Mouse (Mus musculus) ZHBTc4 (cell line): ENCODE measurements around the gene Mapk14.

Source experiments
- DNase-seq: peaks from one replicate; pipeline ENCODE4 v3.0.0-alpha.2; 2011; ENCODE audit warnings: low read depth, low spot score

The Mapk14 gene

DNA sequence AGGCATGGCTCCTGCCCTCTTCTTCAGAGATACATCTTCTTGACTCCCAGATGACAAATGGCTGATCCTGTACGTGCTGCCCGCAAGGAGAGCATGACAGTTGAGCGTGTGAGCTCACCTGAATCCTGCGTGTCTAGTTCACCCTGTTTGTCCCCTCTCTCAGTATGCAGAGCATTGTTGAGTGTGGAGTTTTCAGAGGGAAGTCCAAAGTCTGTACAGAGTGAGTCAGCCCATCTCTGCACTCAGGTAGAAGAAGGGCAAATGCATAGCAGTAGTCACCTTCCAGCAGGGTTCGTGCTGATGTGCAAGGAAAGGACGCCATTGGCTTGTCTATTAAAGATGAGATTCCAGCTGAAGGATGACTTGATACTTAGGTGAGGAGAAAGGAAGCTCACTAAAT is 48.1 kb downstream of the Mapk14 start:
- DNase-seq = no peak

DNA sequence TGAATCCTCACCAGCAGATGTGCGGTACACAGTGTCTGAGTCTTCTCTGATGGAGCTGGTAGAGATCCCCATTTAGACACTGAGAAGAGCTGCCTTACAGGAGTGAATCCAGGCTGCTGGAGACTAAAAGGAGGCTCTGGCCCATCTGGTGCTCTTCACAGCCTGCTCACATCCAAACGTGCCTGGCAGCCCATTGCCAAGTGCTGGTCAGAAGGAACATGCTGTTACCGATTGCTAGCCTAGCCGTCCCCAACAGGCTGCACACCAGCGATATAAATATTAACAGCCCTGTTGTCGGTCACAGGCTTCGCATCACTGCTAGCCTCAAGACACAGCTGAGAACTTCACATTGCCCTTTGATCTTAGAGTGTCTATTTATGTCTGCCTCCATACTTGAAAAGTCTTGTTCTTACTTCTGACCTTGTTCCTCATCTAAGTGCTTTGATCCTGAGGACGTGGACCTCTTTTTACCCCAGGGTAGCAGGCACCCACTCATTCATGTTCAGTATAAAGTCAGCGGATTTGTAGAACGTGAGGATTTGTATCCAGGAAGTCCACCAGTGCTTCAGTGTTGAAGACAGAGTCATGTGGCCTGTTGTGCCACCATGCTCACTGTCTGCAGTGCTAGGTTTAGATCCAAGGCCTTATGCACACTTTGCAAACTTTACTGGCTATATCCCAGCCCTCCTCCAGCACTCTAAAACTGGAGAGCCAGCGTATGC is 52.2 kb downstream of the Mapk14 start:
- no peak for DNase-seq

DNA sequence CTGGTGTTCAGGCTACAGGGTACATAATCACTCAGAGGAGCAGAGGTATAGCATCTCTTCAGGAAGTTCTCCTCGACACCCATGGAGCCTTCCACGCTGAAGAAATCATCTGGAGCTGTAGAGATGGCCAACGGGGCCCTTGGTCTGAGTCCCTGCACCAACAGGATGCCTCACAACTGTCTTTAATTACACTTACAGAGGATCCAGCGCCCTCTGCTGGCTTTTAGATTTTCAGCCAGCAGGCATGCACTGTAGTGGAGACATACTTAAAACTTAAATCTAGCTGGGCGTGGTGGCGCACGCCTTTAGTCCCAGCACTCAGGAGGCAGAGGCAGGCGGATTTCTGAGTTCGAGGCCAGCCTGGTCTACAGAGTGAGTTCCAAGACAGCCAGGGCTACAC is 52.8 kb downstream of the Mapk14 start:
- DNase-seq = peak; percentile 87

DNA sequence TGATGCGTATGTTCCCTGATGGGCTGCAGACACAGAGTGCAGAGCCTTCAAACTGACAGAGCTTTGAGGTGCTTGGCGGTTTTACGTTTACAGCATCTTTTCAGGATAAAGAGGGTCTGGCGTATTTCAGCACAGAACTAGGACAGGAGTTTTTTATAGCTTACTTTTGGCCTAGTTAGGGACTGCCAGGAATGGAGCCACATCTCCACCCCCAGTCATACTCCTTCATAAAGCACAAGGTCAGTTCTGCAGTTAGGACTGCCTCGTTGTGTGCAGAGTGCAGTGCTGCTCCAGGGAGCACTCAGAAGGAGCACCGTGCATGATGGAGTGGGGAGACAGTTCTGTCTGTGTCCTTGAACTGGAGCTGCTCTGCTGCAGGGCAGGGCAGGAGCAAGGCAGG is 54.6 kb downstream of the Mapk14 start:
- DNase-seq = no peak

DNA sequence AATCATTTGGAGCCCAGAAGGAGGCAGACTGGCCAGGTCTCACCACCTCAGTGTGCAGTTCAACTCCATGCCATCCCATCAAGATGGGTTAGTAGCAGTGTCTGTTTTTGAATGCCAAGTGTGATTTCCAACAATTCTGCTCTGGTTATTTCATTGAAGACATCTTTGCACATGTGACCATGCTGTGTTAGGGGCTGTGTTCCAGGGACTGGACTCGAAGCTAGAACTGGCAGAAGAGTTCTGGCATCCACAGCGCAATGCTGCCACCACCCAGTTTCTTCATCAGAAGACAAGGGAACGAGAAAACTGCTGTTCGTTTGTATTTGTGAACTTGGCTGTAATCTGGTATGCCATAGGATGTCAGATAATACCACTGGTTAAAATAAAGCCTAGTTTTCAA is 56.9 kb downstream of the Mapk14 start:
- DNase-seq = no peak

DNA sequence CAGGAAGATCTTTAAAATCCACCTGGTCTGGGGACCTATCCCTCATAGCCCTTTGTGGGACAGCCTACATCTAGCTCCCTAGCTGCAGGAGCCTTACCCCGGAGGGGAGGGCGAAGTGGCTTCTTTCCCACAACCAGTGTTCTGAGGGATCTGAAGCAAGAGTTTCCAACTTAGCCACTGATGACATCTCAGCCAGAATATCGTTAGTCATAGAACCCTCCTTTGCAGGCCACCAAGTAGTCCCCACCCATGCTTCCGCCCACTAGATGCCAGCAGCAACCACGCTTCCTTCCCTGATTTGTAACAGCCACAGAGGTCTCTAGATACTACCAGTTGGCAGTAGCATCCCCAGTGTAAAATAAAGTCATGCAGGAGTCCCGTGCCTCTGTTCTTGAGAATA is 59.5 kb downstream of the Mapk14 start:
- no peak for DNase-seq

DNA sequence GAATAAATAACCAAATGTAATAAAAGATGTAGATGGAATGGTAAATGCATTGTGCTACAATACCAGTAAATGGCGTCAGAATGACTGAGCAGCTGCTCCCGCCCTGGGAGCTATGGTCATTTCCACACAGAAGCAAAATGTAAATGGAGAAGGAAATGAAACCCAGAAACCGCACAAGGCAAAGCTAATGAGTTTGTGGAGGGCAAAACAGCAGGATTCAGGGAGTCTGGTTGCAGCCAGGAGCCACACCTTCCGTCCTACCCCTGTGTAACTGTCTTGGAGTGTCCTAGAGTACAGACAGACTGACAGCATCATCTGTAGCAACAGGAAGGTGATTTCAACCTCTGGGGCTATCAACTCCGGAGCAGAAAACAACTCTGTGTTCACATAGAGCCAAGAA is 65.3 kb downstream of the Mapk14 start:
- peak; percentile 27 for DNase-seq

DNA sequence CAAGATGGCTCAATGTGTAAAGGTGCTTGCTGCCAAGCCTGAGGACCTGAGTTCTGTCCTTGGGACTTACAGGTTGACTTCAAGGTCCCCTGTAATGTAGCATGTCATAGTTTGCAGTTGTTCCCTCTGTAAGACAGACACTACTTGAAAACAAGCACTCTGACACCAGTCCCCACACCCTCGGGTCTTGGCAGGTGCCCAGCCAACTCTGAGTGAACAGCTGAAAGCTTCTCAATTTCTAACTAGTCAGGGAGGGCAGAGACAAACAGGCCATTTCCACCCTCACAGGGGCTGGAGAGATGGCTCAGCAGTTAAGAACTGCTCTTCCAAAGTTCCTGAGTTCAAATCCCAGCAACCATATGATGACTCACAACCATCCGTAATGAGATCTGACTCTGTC is 66.3 kb downstream of the Mapk14 start:
- no peak for DNase-seq

DNA sequence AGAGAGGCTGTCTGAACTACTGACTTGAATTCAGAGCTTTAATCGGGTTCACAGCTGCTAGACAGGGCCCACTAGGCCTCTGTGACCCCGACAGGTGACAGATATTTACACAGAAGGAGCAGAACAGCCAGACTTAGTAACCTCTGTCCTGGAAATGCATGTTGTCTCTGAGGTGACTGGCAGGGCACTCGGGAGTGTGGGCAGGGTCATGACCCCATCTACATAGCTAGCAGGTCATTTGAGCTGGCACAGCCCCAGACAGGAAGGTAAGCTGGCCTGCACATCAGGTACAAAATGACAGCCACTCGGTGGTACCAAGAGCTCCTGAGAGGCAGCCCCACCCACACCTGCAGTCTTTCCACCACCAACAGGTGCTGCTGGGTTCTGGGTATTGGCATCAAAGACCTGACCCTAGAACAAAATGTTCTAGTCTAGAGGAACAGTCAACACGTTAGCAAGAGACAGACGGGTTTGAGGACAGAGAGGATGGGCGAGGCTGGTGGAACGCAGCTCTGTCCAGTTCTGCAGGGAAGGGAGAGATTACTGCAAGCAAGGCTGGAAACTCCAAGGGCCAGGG is 69.7 kb downstream of the Mapk14 start:
- no peak for DNase-seq

DNA sequence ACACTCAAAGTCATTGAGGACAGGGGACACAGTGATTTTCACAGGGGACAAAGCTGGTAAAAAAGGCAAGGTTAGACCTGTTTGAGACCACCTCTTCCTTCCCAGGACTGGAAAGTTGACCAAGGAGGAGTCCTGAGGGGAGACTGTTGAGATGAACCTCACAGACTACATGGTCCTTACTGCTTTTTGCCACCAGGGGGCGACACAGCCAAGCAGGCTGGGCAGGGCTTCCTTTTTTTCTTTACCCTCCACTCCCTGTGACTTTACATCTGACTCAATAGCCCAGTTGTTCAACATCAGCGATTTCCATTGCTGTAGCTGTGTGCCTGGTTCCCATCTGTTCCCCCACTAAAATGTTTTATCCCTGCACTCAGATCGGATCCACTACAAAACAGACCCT is 70.7 kb downstream of the Mapk14 start:
- DNase-seq = peak; percentile 85

DNA sequence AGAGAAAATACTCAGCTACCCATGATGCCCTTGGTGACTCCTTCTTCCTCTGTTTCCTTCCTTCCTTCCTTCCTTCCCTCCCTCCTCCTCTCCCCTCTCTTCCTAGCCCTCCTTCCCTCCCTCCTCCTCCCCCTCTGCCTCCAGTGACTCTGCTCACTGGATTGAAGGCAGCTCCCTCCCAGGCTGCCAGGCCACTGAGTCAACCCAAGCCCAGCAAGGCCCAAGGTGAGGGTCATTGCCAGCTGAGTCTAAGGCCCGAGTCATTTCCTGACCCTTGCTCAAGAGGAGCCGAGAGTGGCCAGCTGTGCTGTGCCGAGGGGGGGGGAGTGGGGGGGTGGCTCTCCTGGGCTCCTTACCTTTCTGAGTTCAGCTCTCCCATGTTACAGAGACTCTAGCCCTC is 75.1 kb downstream of the Mapk14 start:
- DNase-seq = no peak

DNA sequence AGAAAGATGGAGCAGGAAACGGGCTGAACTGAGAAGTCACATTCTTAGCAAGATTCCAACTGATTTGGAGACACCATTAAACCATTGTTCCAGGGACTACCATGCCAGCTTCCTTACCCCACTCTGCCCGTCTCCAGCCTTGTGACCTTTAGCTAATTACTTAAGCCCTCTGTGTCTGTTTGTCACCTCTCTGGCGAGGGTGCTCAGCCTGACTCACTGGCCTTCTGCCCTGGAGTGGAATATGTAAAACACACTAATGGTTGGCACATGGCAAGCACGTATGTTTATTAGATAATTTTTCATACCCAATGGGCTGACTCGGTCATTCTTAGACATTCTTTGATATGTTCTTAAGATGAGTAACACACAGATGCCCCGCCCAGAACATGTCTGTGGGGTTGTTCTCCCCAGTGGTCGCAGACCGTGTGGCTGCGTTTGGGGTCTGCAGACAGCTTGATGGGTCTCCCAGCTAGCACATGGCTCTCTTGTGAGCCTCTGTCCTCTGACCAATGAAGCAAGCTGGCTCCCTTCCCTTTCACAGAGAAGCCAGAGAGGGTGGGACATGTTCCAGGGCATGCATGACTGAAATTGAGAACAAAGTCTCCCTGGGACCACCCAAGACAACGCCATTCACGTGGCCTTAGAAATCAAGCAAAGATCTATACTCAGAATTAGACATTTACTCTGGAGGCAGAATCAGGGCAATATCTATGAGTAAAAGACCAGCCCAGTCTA is 75.8 kb downstream of the Mapk14 start:
- DNase-seq = no peak

DNA sequence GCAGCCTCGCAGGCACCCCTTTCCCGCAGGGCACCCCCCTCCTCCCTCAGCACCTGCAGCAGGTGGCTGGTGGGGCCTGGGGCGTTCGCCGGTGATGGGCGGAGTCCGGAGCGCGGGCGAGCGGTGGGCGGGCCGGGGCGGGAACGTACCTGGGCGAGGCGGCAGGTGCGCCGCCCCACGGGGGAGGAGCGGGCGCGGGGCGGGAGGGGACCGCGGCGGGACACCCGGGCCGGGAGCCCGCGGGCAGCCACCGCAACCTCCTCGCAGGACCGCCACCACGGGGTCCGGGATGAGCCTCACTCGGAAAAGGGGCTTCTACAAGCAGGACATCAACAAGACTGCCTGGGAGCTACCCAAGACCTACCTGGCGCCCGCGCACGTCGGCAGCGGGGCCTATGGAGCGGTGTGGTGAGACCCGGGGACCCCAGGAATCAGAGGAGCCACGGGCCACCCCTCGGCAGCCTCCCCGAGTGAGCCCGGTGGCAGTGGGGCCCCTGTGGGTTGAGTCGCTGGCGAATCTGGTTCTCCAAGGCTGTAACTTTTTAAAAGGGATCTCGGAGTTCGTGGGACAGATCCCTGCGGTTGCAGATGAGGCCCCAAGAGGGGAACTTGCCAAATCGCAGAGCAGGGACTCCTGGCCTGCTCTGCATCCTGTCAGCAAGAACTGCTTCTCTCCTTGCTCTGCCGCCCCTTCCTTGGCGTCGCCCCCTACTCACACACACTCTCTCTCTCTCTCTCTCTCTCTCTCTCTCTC is 78.2 kb downstream of the Mapk14 start, which contains the start of gene Mapk13:
Mapk13 (plus strand) TSS at position 177 of the 754 bp plus-strand sequence.
- DNase-seq = peak; percentile 45

DNA sequence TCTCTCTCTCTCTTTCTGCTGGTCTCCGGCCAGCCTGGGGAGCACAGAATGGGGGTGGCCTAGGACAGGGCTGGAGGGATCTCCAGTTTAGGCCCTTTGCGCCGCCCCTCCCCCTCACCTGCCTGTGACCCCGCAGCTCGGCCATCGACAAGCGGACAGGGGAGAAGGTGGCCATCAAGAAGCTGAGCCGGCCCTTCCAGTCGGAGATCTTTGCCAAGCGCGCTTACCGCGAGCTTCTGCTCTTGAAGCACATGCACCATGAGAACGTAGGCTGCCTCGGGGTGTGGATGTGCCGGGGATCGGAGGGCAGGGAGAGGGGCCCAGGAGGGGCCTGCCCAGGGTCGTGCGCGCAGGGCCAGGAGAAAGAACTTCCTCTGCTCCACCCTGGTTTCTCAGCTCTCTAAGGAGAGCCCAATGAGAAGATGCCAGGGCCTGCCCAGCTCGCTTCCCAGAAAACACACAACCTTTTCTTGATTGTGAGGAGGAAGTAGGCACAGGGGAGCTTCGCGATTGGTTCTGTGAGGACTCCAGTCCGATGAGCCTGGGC is 78.8 kb downstream of the Mapk14 start:
- DNase-seq = no peak

DNA sequence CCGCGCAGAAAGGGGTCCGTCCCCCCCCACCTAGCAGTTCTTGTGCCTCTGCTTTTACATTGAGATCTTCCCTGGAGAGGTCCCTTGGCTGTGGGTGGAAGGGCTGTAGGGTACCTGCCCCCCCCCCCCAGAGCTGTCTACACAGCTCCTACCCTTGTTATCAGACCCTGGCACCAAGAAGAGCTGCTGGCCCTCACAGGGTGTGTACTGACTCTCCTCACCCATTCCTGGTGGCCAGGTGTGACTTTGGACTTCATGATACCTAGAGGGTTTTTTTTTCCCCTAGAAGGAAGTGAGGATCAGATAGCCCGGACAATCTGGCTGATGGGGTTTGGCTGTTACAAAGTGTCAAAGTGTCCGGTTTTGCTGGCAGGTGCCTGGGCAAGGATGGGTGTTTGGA is 80.2 kb downstream of the Mapk14 start:
- no peak for DNase-seq

DNA sequence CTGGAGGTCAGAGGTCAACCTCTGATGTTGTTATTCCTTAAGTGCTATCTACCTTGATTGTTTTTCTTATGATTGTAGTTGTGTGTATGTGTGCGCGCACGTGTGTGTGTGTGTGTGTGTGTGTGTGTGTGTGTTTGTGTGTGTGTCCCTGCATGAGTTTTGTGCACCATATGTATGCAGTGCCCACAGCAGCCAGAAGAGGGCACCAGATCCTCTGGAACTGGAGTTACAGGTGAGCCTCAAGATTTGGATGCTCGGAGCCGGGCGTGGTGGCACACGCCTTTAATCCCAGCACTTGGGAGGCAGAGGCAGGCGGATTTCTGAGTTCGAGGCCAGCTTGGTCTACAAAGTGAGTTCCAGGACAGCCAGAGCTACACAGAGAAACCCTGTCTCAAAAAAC is 83.2 kb downstream of the Mapk14 start:
- peak; percentile 79 for DNase-seq

DNA sequence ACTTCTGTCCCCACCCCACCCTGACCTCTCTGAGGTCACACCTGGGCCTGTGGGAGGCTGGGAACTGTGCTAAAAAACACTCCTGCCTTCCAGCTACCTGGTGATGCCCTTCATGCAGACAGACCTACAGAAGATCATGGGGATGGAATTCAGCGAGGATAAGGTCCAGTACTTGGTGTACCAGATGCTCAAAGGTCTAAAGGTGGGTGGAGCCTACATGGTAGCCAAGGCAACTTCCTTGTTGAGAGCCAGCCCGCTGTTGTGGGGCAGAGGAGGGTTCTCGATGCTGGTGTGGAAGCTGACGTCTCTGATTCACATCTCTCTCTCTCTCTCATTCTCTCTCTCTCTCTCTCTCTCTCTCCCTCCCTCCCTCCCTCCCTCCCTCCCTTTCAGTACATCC is 84.0 kb downstream of the Mapk14 start:
- no peak for DNase-seq

DNA sequence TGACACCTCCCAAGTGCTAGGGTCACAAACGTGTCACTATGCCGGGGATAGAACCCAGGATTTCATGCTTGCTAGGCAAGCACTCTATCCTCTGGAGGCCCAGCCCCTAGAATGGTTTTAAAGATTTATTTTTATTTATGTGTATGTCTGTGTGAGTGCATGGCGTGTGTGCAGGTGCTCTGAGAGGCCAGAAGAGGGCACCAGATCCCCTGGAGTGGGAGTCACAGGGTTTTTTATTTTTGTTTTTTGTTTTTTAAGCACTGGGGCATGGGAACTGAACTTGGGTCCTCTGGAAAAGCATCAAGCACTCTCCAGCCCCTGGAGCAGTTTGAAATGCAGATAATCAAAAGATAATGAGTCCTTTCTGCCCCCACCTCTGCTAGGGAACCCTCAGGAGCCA is 85.7 kb downstream of the Mapk14 start:
- peak; percentile 62 for DNase-seq

DNA sequence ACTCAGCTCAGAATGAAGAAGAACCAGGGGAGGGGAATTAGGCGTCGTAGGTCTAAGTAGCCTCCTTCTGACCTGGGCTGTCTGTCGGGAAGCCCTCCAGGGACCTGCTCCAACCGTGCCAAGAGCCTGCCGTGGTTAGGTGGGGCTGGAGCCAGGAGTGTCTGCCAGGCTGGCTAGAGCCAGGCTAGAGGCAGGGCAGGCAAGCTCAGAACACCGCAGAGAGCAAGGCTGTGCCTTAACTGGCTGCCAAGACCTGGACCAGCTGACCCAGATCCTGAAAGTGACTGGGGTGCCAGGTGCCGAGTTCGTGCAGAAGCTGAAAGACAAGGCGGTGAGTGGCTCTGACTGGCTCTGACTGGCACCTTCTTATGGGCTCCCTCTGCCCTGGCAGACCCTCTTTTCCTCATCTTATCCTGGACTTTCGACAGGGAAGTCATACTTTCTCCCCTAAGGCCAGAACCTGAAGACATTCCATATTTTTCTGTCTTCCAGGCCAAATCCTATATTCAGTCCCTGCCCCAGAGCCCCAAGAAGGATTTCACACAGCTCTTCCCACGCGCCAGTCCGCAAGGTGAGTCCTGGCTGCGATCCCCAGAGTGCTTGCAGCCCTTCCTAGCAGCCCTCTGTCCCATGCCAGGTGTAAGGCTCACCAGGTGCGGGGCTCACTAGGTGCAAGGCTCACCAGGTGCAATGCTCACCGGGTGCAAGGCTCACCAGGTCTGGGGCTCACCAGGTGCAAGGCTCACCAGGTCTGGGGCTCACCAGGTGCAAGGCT is 86.3 kb downstream of the Mapk14 start:
- no peak for DNase-seq

DNA sequence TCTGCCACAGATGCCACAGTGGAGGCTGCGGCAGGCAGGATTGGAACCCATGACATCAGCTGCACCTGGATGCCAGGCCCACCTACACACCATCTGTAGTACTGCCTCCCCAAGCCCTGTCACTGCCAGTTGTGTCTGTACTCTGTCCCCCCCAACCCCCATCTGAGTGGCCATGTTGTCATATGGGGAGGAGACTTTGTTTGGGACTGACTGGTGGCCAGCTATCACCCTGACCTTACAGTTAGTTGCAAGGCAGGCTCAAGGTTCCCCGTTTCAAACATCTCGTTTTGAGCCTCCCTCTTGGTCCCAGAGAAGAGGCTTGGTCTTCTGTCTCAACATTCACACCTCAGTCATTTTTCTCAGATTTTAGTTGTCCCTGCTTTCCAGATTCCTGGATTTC is 88.6 kb downstream of the Mapk14 start:
- no peak for DNase-seq

DNA sequence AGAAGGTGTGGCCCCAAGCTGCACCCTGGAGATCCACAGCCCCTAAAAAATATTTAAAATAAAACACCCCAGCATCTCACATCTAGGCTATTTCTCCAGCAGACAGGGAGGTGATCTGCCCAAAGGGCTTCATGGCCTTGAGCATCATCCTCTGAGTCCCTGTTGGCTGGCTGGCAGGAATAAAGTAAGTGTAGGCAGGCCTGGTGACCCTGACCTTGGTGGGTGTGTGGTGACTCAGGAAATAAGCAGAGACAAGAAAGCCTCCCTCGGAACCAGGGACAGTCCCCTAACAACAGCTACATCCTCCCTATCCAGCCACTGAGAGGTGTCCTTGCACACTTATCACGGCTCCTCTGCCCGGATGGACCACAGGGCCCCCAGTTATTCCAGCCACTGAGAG is 89.7 kb downstream of the Mapk14 start:
- DNase-seq = no peak
